Mouse (Mus musculus) thymus, adult 2 months (tissue): ENCODE results near the gene Mipol1.

Experiments
- CTCF ChIP-seq: fragments of 200-500 bp; IDR thresholded peaks from 2 replicates; pipeline ENCODE4 v1.5.1; 2012; ENCODE audit warnings: mild to moderate bottlenecking, control low read depth, low read length, moderate library complexity, borderline replicate concordance; ENCODE audit not compliant: control insufficient read depth, poor library complexity, insufficient read depth; ENCODE audit errors: extremely low read depth
- POLR2A ChIP-seq: fragments of 200-500 bp; IDR thresholded peaks from 2 replicates; pipeline ENCODE4 v1.6.1; 2012; ENCODE audit warnings: mild to moderate bottlenecking, low read length, control low read depth, moderate library complexity; ENCODE audit not compliant: control insufficient read depth, poor library complexity, insufficient read depth; ENCODE audit errors: extremely low read depth

DNA sequence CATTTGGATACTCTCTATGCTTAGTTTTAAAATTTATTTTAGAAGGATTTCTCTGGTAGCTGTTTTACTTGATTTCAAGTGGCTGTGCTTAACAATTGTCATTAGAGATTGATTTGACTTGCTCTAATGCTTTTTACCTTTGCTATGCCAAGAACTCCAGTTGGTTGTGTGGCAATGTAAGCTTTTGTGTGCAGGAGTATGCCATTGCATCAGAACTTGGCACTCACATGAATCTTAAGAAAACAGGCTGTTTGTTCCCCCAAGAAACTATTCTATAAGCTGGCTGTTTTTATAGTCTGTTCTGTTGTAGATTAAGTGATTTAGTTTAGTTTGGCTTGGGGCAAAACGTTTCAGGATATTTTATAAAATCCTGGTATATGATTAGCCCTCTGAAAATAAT is 45.2 kb downstream of the Mipol1 start:
- TF ChIP-seq POLR2A (no peak), CTCF (no peak)
